Mouse (Mus musculus) sigmoid colon, adult 10 weeks (tissue): ENCODE data around the gene Ccdc173. TPM values are rescaled to one million over a fixed set of nuclear protein-coding genes. Genes with fewer than 3 reads are reported as not detected.

ENCODE experiments used
- polyA plus RNA-seq: library from polyadenylated mRNA; stranded (reverse); fragments of 350-450 nt; fragmentation: Illumina TruSeq; extraction: RNeasy Lipid Tissue Mini Kit (QIAGEN cat#74804); gene quantifications from one replicate; pipeline ENCODE4 v1.2.3, GENCODE M21; 2014; ENCODE audit warnings: low read depth, low replicate concordance

Gene Ccdc173
- polyA plus RNA-seq = 5.3 TPM

GRCm38 (mm10) chr2:69789429-69790069, at the start of gene Ccdc173, which contains the start of gene Phospho2:
Ccdc173 (minus strand) TSS chr2:69789575.
Phospho2 (plus strand) TSS chr2:69789623.

GRCm38 (mm10) chr2:69821711-69822110, 32.3 kb upstream of the Ccdc173 start, which contains the start of gene Klhl23:
Klhl23 (plus strand) TSS chr2:69821944.

GRCm38 (mm10) chr2:69722273-69722649, 67.1 kb downstream of the Ccdc173 start, which contains the start of gene Ppig:
Ppig (plus strand) TSS chr2:69722545.

GRCm38 (mm10) chr2:69712981-69713625, 76.3 kb downstream of the Ccdc173 start, which contains the start of gene Fastkd1:
Fastkd1 (minus strand) TSS chr2:69713516.

Other genes with a start within 250 kb of the Ccdc173 start
- 0.06 TPM for gene Lrp2, start 203.5 kb downstream of the Ccdc173 start, polyA plus RNA-seq
- gene Bbs5, start 142.4 kb downstream of the Ccdc173 start, polyA plus RNA-seq = 27.0 TPM
- gene Klhl41, start 119.5 kb downstream of the Ccdc173 start, polyA plus RNA-seq = not detected
- gene Fastkd1, start 76.1 kb downstream of the Ccdc173 start, polyA plus RNA-seq = 62.6 TPM
- 342 TPM for gene Ppig, start 67.0 kb downstream of the Ccdc173 start, polyA plus RNA-seq
- gene Phospho2, start within 50 bp of the Ccdc173 start, polyA plus RNA-seq = 71.4 TPM
- gene Klhl23, start 32.4 kb upstream of the Ccdc173 start, polyA plus RNA-seq = 54.8 TPM
- gene Ssb, start 72.0 kb upstream of the Ccdc173 start, polyA plus RNA-seq = 720 TPM
- gene Mettl5, start 96.0 kb upstream of the Ccdc173 start, polyA plus RNA-seq = 69.0 TPM
- gene Ubr3, start 107.7 kb upstream of the Ccdc173 start, polyA plus RNA-seq = 107 TPM
- not detected for gene Myo3b, start 249.6 kb upstream of the Ccdc173 start, polyA plus RNA-seq